Mouse (Mus musculus): ENCODE measurements around the gene Tmem165.

The Tmem165 gene

GRCm38 (mm10) chr5:76244430-76244829 is 60.8 kb downstream of the Tmem165 start:
- no peak for DNase-seq (ENCODE audit: low read depth, low spot score)

GRCm38 (mm10) chr5:76245419-76245818 is 61.7 kb downstream of the Tmem165 start:
- no peak for DNase-seq (ENCODE audit: low read depth, low spot score)

- DNase-seq (ENCODE audit: low read depth, low spot score): no peak
Measured at GRCm38 (mm10) chr5:76246539-76246938, 62.9 kb downstream of the Tmem165 start.

GRCm38 (mm10) chr5:76250948-76251347 is 67.3 kb downstream of the Tmem165 start:
- DNase-seq (ENCODE audit: low read depth, low spot score): no peak
